Mouse (Mus musculus) ES-E14 (cell line): ENCODE measurements at regions not wholly inside any gene's neighbourhood (a gene's known extent, or its start where the extent isn't known, plus 50 kb on each side); places are given as distances from the start of the nearest gene placed in this dataset.
A peak's percentile ranks its signal among the peaks of the same experiment; 100 is the strongest.

Source experiments
- DNase-seq: peaks from one replicate; pipeline ENCODE4 v3.0.0-alpha.2; 2013; ENCODE audit warnings: low read depth, low spot score
- H3K27ac ChIP-seq: 2 replicates; pipeline ENCODE4 v1.5.1; 2012; ENCODE audit warnings: low read depth, mild to moderate bottlenecking, low read length, moderate library complexity, mixed read lengths; ENCODE audit not compliant: poor library complexity, insufficient read depth, severe bottlenecking
- H3K36me3 ChIP-seq: 2 replicates; pipeline ENCODE4 v1.6.1; 2012; ENCODE audit warnings: mild to moderate bottlenecking, low read length, moderate library complexity, mixed read lengths; ENCODE audit not compliant: control insufficient read depth, poor library complexity, insufficient read depth, severe bottlenecking
- H3K4me1 ChIP-seq, 2 experiments: fragments of 150-350 bp in 1 of 2; sonication (generic) in 1 of 2; 2 replicates each; pipeline ENCODE4 v1.6.1; 2012; ENCODE audit warnings: low read length in 2 of 2, mild to moderate bottlenecking in 1 of 2, mixed read lengths in 1 of 2; ENCODE audit not compliant: control insufficient read depth in 2 of 2, insufficient read depth in 2 of 2, poor library complexity in 1 of 2
- H3K4me3 ChIP-seq, 2 experiments: fragments of 150-350 bp in 1 of 2; sonication (generic) in 1 of 2; 2 replicates each; pipeline ENCODE4 v1.5.1; 2012; ENCODE audit warnings: low read length in 2 of 2, low read depth in 1 of 2, mild to moderate bottlenecking in 1 of 2, mixed read lengths in 1 of 2; ENCODE audit not compliant: insufficient read depth in 1 of 2, poor library complexity in 1 of 2, severe bottlenecking in 1 of 2
- H3K9ac ChIP-seq: 2 replicates; pipeline ENCODE4 v1.6.1; 2012; ENCODE audit warnings: low read depth, mild to moderate bottlenecking, low read length, mixed read lengths; ENCODE audit not compliant: poor library complexity, insufficient read depth, severe bottlenecking
- H3K9me3 ChIP-seq: fragments of 150-350 bp; sonication (generic); 2 replicates; pipeline ENCODE4 v1.6.1; 2012; ENCODE audit warnings: low read depth, mild to moderate bottlenecking, low read length; ENCODE audit not compliant: control insufficient read depth, insufficient read depth
- CHD2 ChIP-seq: IDR thresholded peaks from 2 replicates; pipeline ENCODE4 v1.6.1; 2014; ENCODE audit warnings: mild to moderate bottlenecking, low read depth, low read length, inconsistent platforms
- HCFC1 ChIP-seq: IDR thresholded peaks from 2 replicates; pipeline ENCODE4 v1.6.1; 2012; ENCODE audit warnings: low read length, inconsistent platforms, borderline replicate concordance; ENCODE audit not compliant: insufficient read depth
- MAFK ChIP-seq: IDR thresholded peaks from 2 replicates; pipeline ENCODE4 v1.6.1; 2014; ENCODE audit warnings: mild to moderate bottlenecking, low read depth, low read length, inconsistent platforms; ENCODE audit not compliant: insufficient read depth
- ZC3H11A ChIP-seq: IDR thresholded peaks from 2 replicates; pipeline ENCODE4 v1.6.1; 2012; ENCODE audit warnings: low read depth, mild to moderate bottlenecking, inconsistent platforms, low read length, borderline replicate concordance
- ZNF384 ChIP-seq: IDR thresholded peaks from 2 replicates; pipeline ENCODE4 v1.6.1; 2012; ENCODE audit warnings: low read depth, low read length, inconsistent platforms
- in situ Hi-C, 2 experiments: fragments of 600-800 bp; cut with MboI; formaldehyde crosslinking; loops; one replicate each; pipeline ENCODE4 v1.15.1; 2025; ENCODE audit warnings: low sequenced_read_pairs in 2 of 2, inconsistent platforms in 1 of 2; ENCODE audit not compliant: unreplicated experiment in 2 of 2

DNA sequence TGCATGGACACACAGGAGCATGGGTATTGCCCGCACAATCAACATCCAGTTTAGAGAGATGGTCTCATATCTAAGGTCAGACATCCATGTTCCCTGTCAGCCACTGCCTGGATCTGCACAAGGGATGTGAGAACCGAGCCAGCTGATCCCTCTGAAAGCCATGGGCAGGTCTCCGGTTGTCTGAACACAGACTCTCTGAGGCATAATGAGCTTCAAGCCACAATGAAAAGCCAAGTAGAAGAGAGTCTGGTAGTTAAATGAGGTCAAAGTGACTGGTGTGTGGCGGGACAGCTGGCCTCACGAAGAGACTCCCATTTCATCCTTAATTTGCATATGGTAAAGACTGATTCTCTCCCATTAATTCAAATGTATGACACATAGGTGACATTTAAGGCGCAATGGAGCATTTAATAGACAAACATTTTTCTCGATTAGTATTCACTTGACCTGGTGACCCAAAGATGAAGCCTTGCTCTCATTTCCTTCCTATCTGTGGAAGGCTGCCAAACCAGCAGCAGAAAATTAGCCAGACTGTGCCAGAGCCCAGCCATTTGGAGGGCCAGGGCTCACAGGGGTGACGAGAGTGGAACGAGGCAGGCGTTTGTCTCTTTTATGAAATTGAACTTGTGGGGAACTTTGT lies 132.2 kb downstream of the Rpl14 start:
- H3K4me3 ChIP-seq = no peak overlapping the region
- no peaks in the 10 kb centered on the region for H3K9me3 ChIP-seq
- DNase-seq = no peak
- peaks cover 0 to 3% of the 10 kb centered on the region in 2 experiments; a peak in 1 of 4 replicates for H3K4me1 ChIP-seq
- TF ChIP-seq MAFK (no peak), ZNF384 (no peak), HCFC1 (no peak), ZC3H11A (no peak), CHD2 (no peak)
- no peak overlapping the region for H3K9ac ChIP-seq
- in situ Hi-C loops = no loop called here
- H3K27ac ChIP-seq = no peak overlapping the region
- no peaks in the 10 kb centered on the region for H3K36me3 ChIP-seq

DNA sequence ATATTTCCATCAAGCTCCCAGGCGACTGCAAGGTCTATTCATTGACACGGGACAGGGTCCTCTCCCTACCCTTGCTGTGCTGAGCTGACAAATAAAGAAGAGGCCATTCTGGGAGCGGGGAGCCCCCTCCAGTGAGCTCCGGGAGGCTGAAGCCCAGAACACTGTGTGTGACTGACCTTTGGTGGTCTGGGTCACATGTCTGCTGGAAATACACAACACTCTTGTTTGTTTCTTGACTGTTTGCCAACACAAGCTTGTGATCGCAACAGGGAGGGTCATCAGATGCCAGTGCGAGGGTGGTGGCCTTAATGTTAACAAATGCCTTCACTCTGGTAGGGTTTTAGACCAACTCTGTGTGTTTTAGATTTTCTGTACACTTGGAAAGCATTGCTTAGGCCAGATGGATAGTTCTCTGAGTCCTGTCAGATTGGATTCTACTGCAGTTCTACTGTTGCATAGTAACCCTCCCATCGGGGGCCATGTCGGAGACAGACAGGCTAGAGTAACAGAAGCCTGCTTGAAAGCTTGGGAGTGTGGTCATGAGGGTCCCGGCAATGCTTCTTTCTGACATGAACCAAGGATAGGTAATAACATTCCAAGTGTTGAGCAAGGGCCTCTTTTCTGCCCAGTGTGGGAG lies 135.4 kb downstream of the Rpl14 start:
- H3K9me3 ChIP-seq = no peaks in the 10 kb centered on the region
- TF ChIP-seq ZNF384 (no peak), CHD2 (no peak), MAFK (no peak), HCFC1 (no peak), ZC3H11A (no peak)
- no peak for DNase-seq
- in situ Hi-C loops = no loop called here
- no peak overlapping the region for H3K9ac ChIP-seq
- no peak overlapping the region for H3K27ac ChIP-seq
- H3K4me3 ChIP-seq = no peak overlapping the region
- peaks cover 3% of the 10 kb centered on the region in 2 experiments; a peak in 2 of 4 replicates for H3K4me1 ChIP-seq
- H3K36me3 ChIP-seq = no peaks in the 10 kb centered on the region

DNA sequence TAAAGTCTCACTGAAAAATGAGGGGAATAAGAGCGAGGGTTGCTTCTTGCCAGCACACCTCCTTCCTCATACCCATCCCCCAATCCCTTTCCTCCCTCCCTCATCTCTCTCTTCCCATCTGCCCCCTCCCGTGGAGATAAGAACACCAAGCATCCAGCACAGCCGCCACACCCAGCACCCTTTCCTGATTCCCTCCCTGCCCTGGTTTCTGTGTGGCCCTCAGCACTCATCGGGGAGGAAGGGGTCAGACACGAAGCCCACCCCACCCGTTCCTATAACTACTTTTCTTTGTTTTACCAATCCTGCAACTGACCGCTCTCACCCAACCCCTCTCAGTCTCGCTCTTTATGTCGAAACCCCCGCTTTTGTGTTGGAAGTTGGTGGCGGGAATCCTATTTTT lies 137.3 kb downstream of the Rpl14 start:
- Histone ChIP-seq H3K36me3 (no peaks in the 10 kb centered on the region), H3K4me1 (peaks cover 3% of the 10 kb centered on the region in 2 experiments; a peak in 2 of 4 replicates), H3K27ac (no peak overlapping the region), H3K9ac (no peak overlapping the region; the same call in 1 of the 2 replicates), H3K9me3 (no peaks in the 10 kb centered on the region), H3K4me3 (peak overlapping the region in 1 of 2 experiments; percentile 49; a peak in 2 of 4 replicates)
- DNase-seq = peak; percentile 35
- TF ChIP-seq CHD2 = no peak
- TF ChIP-seq HCFC1 = no peak
- no peak for TF ChIP-seq ZC3H11A
- in situ Hi-C loops = no loop called here

DNA sequence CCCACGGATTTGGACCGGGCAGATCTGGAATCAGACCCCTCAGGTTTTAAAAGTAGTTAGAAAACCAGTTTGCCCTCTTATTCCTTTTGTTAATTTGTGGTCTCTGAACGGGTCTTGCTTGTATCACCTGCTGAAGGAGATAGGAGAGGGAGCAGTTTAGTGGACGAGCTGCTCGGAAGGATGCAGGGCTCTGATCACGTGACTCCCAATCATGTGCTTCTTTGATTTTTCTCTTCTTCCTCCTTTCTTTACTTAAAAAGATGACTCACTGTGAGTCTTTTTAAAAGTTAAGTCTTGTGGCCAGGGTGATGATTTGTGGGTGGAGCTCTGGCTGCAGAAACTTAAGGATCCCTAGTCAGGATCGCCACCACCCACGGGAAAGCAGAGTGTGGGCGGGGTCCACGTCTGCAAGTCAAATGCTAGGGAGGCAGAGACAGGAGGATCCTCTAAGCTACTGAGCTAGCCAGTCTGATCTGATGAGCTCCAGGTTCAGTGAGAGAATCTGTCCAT lies 138.0 kb downstream of the Rpl14 start:
- peaks cover 3% of the 10 kb centered on the region in 2 experiments; a peak in 2 of 4 replicates for H3K4me1 ChIP-seq
- in situ Hi-C loops = no loop called here
- H3K9me3 ChIP-seq = no peaks in the 10 kb centered on the region
- no peaks in the 10 kb centered on the region for H3K36me3 ChIP-seq
- H3K9ac ChIP-seq = no peak overlapping the region; the same call in 1 of the 2 replicates
- TF ChIP-seq MAFK (peak; percentile 8; the same call in 1 of the 2 replicates), HCFC1 (no peak)
- peak; percentile 30 for DNase-seq
- peak overlapping the region in 1 of 2 experiments; percentile 49; a peak in 3 of 4 replicates for H3K4me3 ChIP-seq
- no peak overlapping the region for H3K27ac ChIP-seq

DNA sequence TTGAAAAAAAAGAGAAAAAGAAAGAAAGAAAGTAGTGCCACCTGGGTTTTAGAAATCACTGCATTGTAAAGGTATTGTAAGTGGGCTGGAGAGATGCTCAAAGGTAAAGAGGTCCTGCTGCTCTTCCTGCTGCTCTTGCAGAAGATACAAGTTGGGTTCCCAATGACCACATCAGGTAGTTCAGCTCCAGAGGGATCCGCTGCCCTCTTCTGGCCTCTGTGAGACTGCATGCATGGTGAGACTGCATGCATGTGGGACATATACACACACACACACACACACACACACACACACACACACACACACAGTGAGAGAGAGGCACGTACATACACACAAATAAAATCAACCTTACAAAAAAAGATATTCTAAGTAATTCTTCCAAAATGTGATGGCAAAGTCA lies 141.7 kb downstream of the Rpl14 start:
- H3K4me1 ChIP-seq = peaks cover 0 to 4% of the 10 kb centered on the region in 2 experiments; a peak in 1 of 4 replicates
- H3K9ac ChIP-seq = no peak overlapping the region
- no peak for DNase-seq
- TF ChIP-seq MAFK (no peak), ZNF384 (no peak), HCFC1 (no peak), CHD2 (no peak), ZC3H11A (no peak)
- no peaks in the 10 kb centered on the region for H3K36me3 ChIP-seq
- no peak overlapping the region for H3K4me3 ChIP-seq
- in situ Hi-C loops = no loop called here
- H3K27ac ChIP-seq = no peak overlapping the region
- H3K9me3 ChIP-seq = no peaks in the 10 kb centered on the region
